Mouse (Mus musculus) lung, adult 18-20 months (tissue): Measurements from ENCODE around the gene Camta1.

Experiments used
- DNase-seq, 2 experiments: peaks; one replicate each; pipeline ENCODE4 v3.0.0; 2022; ENCODE audit warnings: mixed read lengths in 2 of 2

The Camta1 gene

GRCm38 (mm10) chr4:150962231-150962630 is 899.4 kb downstream of the Camta1 start:
- DNase-seq: peak; percentile 27 to 60

- DNase-seq: no peak
Observed at GRCm38 (mm10) chr4:150958536-150958935, 903.1 kb downstream of the Camta1 start.

GRCm38 (mm10) chr4:150957106-150957458 is 904.6 kb downstream of the Camta1 start:
- DNase-seq: no peak

GRCm38 (mm10) chr4:150956369-150957105 is 905.1 kb downstream of the Camta1 start:
- DNase-seq: no peak

- no peak for DNase-seq
Observed at GRCm38 (mm10) chr4:150950972-150951371, 910.7 kb downstream of the Camta1 start.

- DNase-seq: no peak
Observed at GRCm38 (mm10) chr4:150944707-150945106, 917.0 kb downstream of the Camta1 start.

GRCm38 (mm10) chr4:150939991-150940651 is 921.6 kb downstream of the Camta1 start:
- DNase-seq: no peak

GRCm38 (mm10) chr4:150938063-150938452 is 923.6 kb downstream of the Camta1 start:
- DNase-seq: no peak

- no peak for DNase-seq
Observed at GRCm38 (mm10) chr4:150937293-150938062, 924.2 kb downstream of the Camta1 start.

- no peak for DNase-seq
Observed at GRCm38 (mm10) chr4:150933503-150933902, 928.2 kb downstream of the Camta1 start.

GRCm38 (mm10) chr4:150927789-150928188 is 933.9 kb downstream of the Camta1 start:
- no peak for DNase-seq

GRCm38 (mm10) chr4:150926924-150927705 is 934.6 kb downstream of the Camta1 start:
- DNase-seq: no peak

GRCm38 (mm10) chr4:150925923-150926322 is 935.8 kb downstream of the Camta1 start:
- DNase-seq: no peak

- no peak for DNase-seq
Observed at GRCm38 (mm10) chr4:150924936-150925335, 936.7 kb downstream of the Camta1 start.

GRCm38 (mm10) chr4:150924308-150924707 is 937.4 kb downstream of the Camta1 start:
- DNase-seq: no peak

- DNase-seq: no peak
Observed at GRCm38 (mm10) chr4:150921206-150921605, 940.5 kb downstream of the Camta1 start.

- no peak for DNase-seq
Observed at GRCm38 (mm10) chr4:150917336-150918027, 944.2 kb downstream of the Camta1 start.

- no peak for DNase-seq
Observed at GRCm38 (mm10) chr4:150915181-150915906, 946.3 kb downstream of the Camta1 start.

- peak; percentile 97 to 98 for DNase-seq
Observed at GRCm38 (mm10) chr4:150914290-150914733, 947.4 kb downstream of the Camta1 start, which contains the start of the genes Park7 and Tnfrsf9. Gene Park7 (minus strand): TSS chr4:150914437. Gene Tnfrsf9 (plus strand): TSS chr4:150914562.

GRCm38 (mm10) chr4:150913743-150914142 is 947.9 kb downstream of the Camta1 start:
- DNase-seq: no peak
